25 mouse cellular contexts compared by ENCODE assay signal in genomic region chr12:86986562-86986961, GRCm38 (mm10). TPM values are rescaled to one million over a fixed set of nuclear protein-coding genes. Genes with fewer than 3 reads are reported as not detected.
DNase-seq lines count a peak whose midpoint lies in the region; ATAC-seq and TF ChIP-seq lines count a peak whose summit lies in the region.
"Had no signal": no experiment of that assay in that cellular context is flagged by ENCODE, and none has a peak within 500 bp of the region (broad histone marks: within the 10 kb centered on the region; RNA-seq: fewer than 3 reads in every experiment).

No protein-coding gene starts in this region.

- 0 out of 2 replicates have a peak, but pooled peaks have one; percentile 10 for ATAC-seq in frontal cortex, adult (ENCODE audit: low TSS enrichment)
- ATAC-seq: activated CD4-positive, CD25-positive, alpha-beta regulatory T cell, adult 4 months; CD4-positive, CD25-positive, alpha-beta regulatory T cell, adult 4 months; Patski had no signal

- H3K27ac ChIP-seq in left cerebral cortex, adult 2 months, result peak overlapping the region; percentile 49

- DNase-seq in frontal cortex, postnatal 14 days (ENCODE audit: low spot score in 2 of 2), result no peak
- DNase-seq in left cerebral cortex, adult 2 months (ENCODE audit: extremely low spot score in 1 of 2, low spot score in 2 of 2), result no peak
- DNase-seq in left cerebral cortex, adult 11 months (ENCODE audit: low spot score), result no peak
- peak; percentile 79 for DNase-seq in brain, adult 2 months (ENCODE audit: low read depth, low spot score)
- DNase-seq in telencephalon, adult 2 months (ENCODE audit: low read depth, low spot score), result peak; percentile 81
- no peak for DNase-seq in yolk sac, embryonic 10.5 days (ENCODE audit: low spot score)
- no peak for DNase-seq in ovary, postnatal 10 days (ENCODE audit: low spot score)
- DNase-seq: adrenal gland, adult 2 months; adrenal gland, adult 8-10 months; adrenal gland, postnatal 10 days; adrenal gland, postnatal 14 days; adrenal gland, postnatal 25 days; adrenal gland, postnatal 36 days; B cell, adult 2 months; cerebellum, adult 11 months; cerebellum, adult 11-12 months; cerebellum, adult 18-20 months had no signal

- no peak for TF ChIP-seq CTCF in left cerebral cortex, adult 2 months (IDR thresholded peaks at IDR 0.05)

- H3K4me3 ChIP-seq in left cerebral cortex, adult 2 months, result no peak overlapping the region

- intact Hi-C loops in left cerebral cortex, adult 2 months (cut with DNase I), result no loop called here

RNA-seq across cellular contexts. Expression of gene Zdhhc22, which starts 3.7 kb away (rescaled TPM):
- total RNA-seq in left cerebral cortex, adult 2 months (2021), result 10 to 100 TPM; 59.1 to 61.3 TPM
- total RNA-seq: CH12.LX, ES-E14, MEL had no signal

RNA-seq across cellular contexts. Expression of gene Tmem63c, which starts 34.6 kb away (rescaled TPM):
- total RNA-seq in left cerebral cortex, adult 2 months (2021), result 10 to 100 TPM; 41.7 to 43.8 TPM
- total RNA-seq: G1E had no signal

RNA-seq across cellular contexts. Expression of gene Cipc, which starts 39.7 kb away (rescaled TPM):
- total RNA-seq in left cerebral cortex, adult 2 months (2021), result 10 to 100 TPM; 79.8 to 91.6 TPM

Comparison
In these comparisons a context has a peak if more than half of its experiments do, and no peak if none do; other contexts are left out.
1. DNase-seq: peak in brain, adult 2 months (single experiment) and telencephalon, adult 2 months (single experiment); none in frontal cortex, postnatal 14 days (0 of 2), left cerebral cortex, adult 2 months (0 of 2), left cerebral cortex, adult 11 months (single experiment), yolk sac, embryonic 10.5 days (single experiment) and ovary, postnatal 10 days (single experiment).